Mouse (Mus musculus) CH12.LX (cell line): ENCODE measurements around the gene Cx3cr1. TPM values are rescaled to one million over a fixed set of nuclear protein-coding genes. Genes with fewer than 3 reads are reported as not detected.

ENCODE experiments used
- DNase-seq: peaks from one replicate; pipeline ENCODE4 v3.0.0-alpha.2; 2013; ENCODE audit errors: extremely low read depth
- H3K27ac ChIP-seq: 2 replicates; pipeline ENCODE4 v1.5.1; 2012; ENCODE audit warnings: low read depth, mild to moderate bottlenecking, control low read depth, moderate library complexity; ENCODE audit not compliant: insufficient read depth
- H3K27me3 ChIP-seq: replicated peaks from 2 replicates; pipeline ENCODE3; 2012; ENCODE audit warnings: inconsistent platforms
- H3K36me3 ChIP-seq, 2 experiments: replicated peaks in 1 of 2; 2 replicates each; pipeline versions ENCODE3 to v1.6.1; 2012; ENCODE audit warnings: inconsistent platforms in 1 of 2, low read length in 1 of 2, mild to moderate bottlenecking in 1 of 2, mixed read lengths in 1 of 2, moderate library complexity in 1 of 2; ENCODE audit not compliant: control insufficient read depth in 1 of 2, insufficient read depth in 1 of 2
- H3K4me1 ChIP-seq, 2 experiments: 2 replicates each; pipeline ENCODE4 v1.6.1; 2012; ENCODE audit warnings: inconsistent platforms in 1 of 2, moderate library complexity in 1 of 2; ENCODE audit not compliant: insufficient read depth in 2 of 2, control insufficient read depth in 1 of 2
- H3K4me2 ChIP-seq: 2 replicates; pipeline ENCODE4 v1.6.1; 2012; ENCODE audit warnings: low read depth, mild to moderate bottlenecking, control low read depth; ENCODE audit not compliant: poor library complexity, insufficient read depth, severe bottlenecking
- H3K4me3 ChIP-seq, 3 experiments: fragments of 150-350 bp in 1 of 3; sonication (generic) in 1 of 3; replicated peaks in 1 of 3; 2 replicates each; pipeline versions ENCODE3 to v1.5.1; 2011 to 2012; ENCODE audit warnings: low read depth in 2 of 3, low read length in 2 of 3, mild to moderate bottlenecking in 2 of 3, moderate library complexity in 2 of 3, control low read depth in 1 of 3, improper control_type of control experiment in 1 of 3, inconsistent platforms in 1 of 3, mixed read lengths in 1 of 3; ENCODE audit not compliant: poor library complexity in 1 of 3
- H3K79me2 ChIP-seq: replicated peaks from 2 replicates; pipeline ENCODE4 v1.6.1; 2012; ENCODE audit warnings: mild to moderate bottlenecking, moderate library complexity; ENCODE audit not compliant: control insufficient read depth, poor library complexity, insufficient read depth, severe bottlenecking; ENCODE audit errors: extremely low read depth
- H3K9ac ChIP-seq: 2 replicates; pipeline ENCODE4 v1.6.1; 2012; ENCODE audit warnings: low read depth, mild to moderate bottlenecking, control low read depth, moderate library complexity; ENCODE audit not compliant: insufficient read depth
- H3K9me3 ChIP-seq: replicated peaks from 2 replicates; pipeline ENCODE3; 2012; ENCODE audit warnings: low read length, inconsistent platforms, mixed read lengths
- BHLHE40 ChIP-seq: IDR thresholded peaks from 2 replicates; pipeline ENCODE4 v1.6.1; 2011; ENCODE audit warnings: mild to moderate bottlenecking, low read depth, low read length, improper control_type of control experiment
- CHD1 ChIP-seq: IDR thresholded peaks from 2 replicates; pipeline ENCODE4 v1.6.1; 2012; ENCODE audit warnings: low read depth, low read length, improper control_type of control experiment, inconsistent platforms
- CHD2 ChIP-seq: IDR thresholded peaks from 2 replicates; pipeline ENCODE4 v1.6.1; 2011; ENCODE audit warnings: low read length, improper control_type of control experiment
- CTCF ChIP-seq, 2 experiments: IDR thresholded peaks in 1 of 2; conservative IDR thresholded peaks in 1 of 2; 2 replicates each; pipeline ENCODE4 v1.5.1; 2011 to 2012; ENCODE audit warnings: low read depth in 2 of 2, low read length in 2 of 2, improper control_type of control experiment in 1 of 2, inconsistent platforms in 1 of 2, mild to moderate bottlenecking in 1 of 2, moderate library complexity in 1 of 2
- E2F4 ChIP-seq: IDR thresholded peaks from 2 replicates; pipeline ENCODE4 v1.6.1; 2011; ENCODE audit warnings: low read depth, low read length, improper control_type of control experiment; ENCODE audit not compliant: insufficient replicate concordance
- EP300 ChIP-seq: IDR thresholded peaks from 2 replicates; pipeline ENCODE4 v1.6.1; 2011; ENCODE audit warnings: low read length, improper control_type of control experiment
- ETS1 ChIP-seq: conservative IDR thresholded peaks from 2 replicates; pipeline ENCODE4 v1.6.1; 2012; ENCODE audit warnings: low read depth, mild to moderate bottlenecking, inconsistent platforms, low read length, improper control_type of control experiment, moderate library complexity
- HCFC1 ChIP-seq: IDR thresholded peaks from 2 replicates; pipeline ENCODE4 v1.6.1; 2012; ENCODE audit warnings: low read depth, mild to moderate bottlenecking, inconsistent platforms, low read length, improper control_type of control experiment
- IRF4 ChIP-seq: IDR thresholded peaks from 2 replicates; pipeline ENCODE4 v1.6.1; 2014; ENCODE audit warnings: low read depth, mild to moderate bottlenecking, inconsistent platforms, low read length, improper control_type of control experiment
- KAT2A ChIP-seq: IDR thresholded peaks from 2 replicates; pipeline ENCODE4 v1.6.1; 2012; ENCODE audit warnings: low read length, improper control_type of control experiment, inconsistent platforms; ENCODE audit not compliant: insufficient replicate concordance
- MAX ChIP-seq: IDR thresholded peaks from 2 replicates; pipeline ENCODE4 v1.6.1; 2011; ENCODE audit warnings: low read length, improper control_type of control experiment
- MAZ ChIP-seq: IDR thresholded peaks from 2 replicates; pipeline ENCODE4 v1.6.1; 2012; ENCODE audit warnings: low read depth, mild to moderate bottlenecking, inconsistent platforms, low read length, improper control_type of control experiment, moderate library complexity
- MEF2A ChIP-seq: IDR thresholded peaks from 2 replicates; pipeline ENCODE4 v1.6.1; 2014; ENCODE audit warnings: low read depth, mild to moderate bottlenecking, inconsistent platforms, low read length, improper control_type of control experiment, borderline replicate concordance
- NELFE ChIP-seq: IDR thresholded peaks from 2 replicates; pipeline ENCODE4 v1.6.1; 2011; ENCODE audit warnings: low read depth, low read length, improper control_type of control experiment
- NRF1 ChIP-seq: IDR thresholded peaks from 2 replicates; pipeline ENCODE4 v1.6.1; 2014; ENCODE audit warnings: low read depth, mild to moderate bottlenecking, inconsistent platforms, low read length, improper control_type of control experiment, moderate library complexity
- PAX5 ChIP-seq: IDR thresholded peaks from 2 replicates; pipeline ENCODE4 v1.6.1; 2012; ENCODE audit warnings: low read length, inconsistent platforms, mixed read lengths
- POLR2AphosphoS2 ChIP-seq: IDR thresholded peaks from 2 replicates; pipeline ENCODE4 v1.6.1; 2011; ENCODE audit warnings: low read depth, low read length, improper control_type of control experiment
- SIN3A ChIP-seq: IDR thresholded peaks from 2 replicates; pipeline ENCODE4 v1.6.1; 2012; ENCODE audit warnings: low read length, improper control_type of control experiment, inconsistent platforms
- SMC3 ChIP-seq: IDR thresholded peaks from 2 replicates; pipeline ENCODE4 v1.6.1; 2011; ENCODE audit warnings: low read depth, low read length, improper control_type of control experiment
- TCF12 ChIP-seq: IDR thresholded peaks from 2 replicates; pipeline ENCODE4 v1.6.1; 2014; ENCODE audit warnings: low read depth, mild to moderate bottlenecking, inconsistent platforms, low read length, improper control_type of control experiment
- USF1 ChIP-seq: IDR thresholded peaks from 2 replicates; pipeline ENCODE4 v1.6.1; 2014; ENCODE audit warnings: low read depth, mild to moderate bottlenecking, inconsistent platforms, low read length, improper control_type of control experiment
- ZC3H11A ChIP-seq: IDR thresholded peaks from 2 replicates; pipeline ENCODE4 v1.6.1; 2012; ENCODE audit warnings: low read depth, mild to moderate bottlenecking, inconsistent platforms, low read length, improper control_type of control experiment
- ZMIZ1 ChIP-seq: IDR thresholded peaks from 2 replicates; pipeline ENCODE4 v1.6.1; 2012; ENCODE audit warnings: low read depth, mild to moderate bottlenecking, inconsistent platforms, low read length, improper control_type of control experiment
- ZNF384 ChIP-seq: IDR thresholded peaks from 2 replicates; pipeline ENCODE4 v1.6.1; 2012; ENCODE audit warnings: low read depth, low read length, improper control_type of control experiment, inconsistent platforms
- dilution Hi-C: fragments of 300-500 bp; cut with MboI; formaldehyde crosslinking; loops from 2 replicates; pipeline ENCODE4 v1.14.3; 2020; ENCODE audit warnings: low sequenced_read_pairs; ENCODE audit not compliant: extremely low pct_unique_long_range_greater_than_20kb, extremely low pct_ligation_motif_present
- in situ Hi-C: fragments of 300-500 bp; cut with MboI; formaldehyde crosslinking; loops from 3 replicates; pipeline ENCODE4 v1.14.3; 2019; ENCODE audit warnings: low sequenced_read_pairs, low pct_ligation_motif_present, low pct_unique_long_range_greater_than_20kb, mixed read lengths
- polyA plus RNA-seq: library from polyadenylated mRNA; unstranded; fragments of >175 nt; gene quantifications from 2 replicates; pipeline ENCODE4 v1.2.1, GENCODE M21; 2012; ENCODE audit warnings: low read depth; ENCODE audit not compliant: insufficient read length
- total RNA-seq, 2 experiments: library from RNA; depleted of rRNA; stranded (reverse); fragments of 300-350 nt in 1 of 2; fragments of >200 nt in 1 of 2; gene quantifications; 2 replicates each; pipeline ENCODE4 v1.2.3; 2012 to 2014

Cx3cr1 gene
- total and polyA plus RNA-seq, 3 experiments, result 0.06 TPM; not detected in 2

DNA sequence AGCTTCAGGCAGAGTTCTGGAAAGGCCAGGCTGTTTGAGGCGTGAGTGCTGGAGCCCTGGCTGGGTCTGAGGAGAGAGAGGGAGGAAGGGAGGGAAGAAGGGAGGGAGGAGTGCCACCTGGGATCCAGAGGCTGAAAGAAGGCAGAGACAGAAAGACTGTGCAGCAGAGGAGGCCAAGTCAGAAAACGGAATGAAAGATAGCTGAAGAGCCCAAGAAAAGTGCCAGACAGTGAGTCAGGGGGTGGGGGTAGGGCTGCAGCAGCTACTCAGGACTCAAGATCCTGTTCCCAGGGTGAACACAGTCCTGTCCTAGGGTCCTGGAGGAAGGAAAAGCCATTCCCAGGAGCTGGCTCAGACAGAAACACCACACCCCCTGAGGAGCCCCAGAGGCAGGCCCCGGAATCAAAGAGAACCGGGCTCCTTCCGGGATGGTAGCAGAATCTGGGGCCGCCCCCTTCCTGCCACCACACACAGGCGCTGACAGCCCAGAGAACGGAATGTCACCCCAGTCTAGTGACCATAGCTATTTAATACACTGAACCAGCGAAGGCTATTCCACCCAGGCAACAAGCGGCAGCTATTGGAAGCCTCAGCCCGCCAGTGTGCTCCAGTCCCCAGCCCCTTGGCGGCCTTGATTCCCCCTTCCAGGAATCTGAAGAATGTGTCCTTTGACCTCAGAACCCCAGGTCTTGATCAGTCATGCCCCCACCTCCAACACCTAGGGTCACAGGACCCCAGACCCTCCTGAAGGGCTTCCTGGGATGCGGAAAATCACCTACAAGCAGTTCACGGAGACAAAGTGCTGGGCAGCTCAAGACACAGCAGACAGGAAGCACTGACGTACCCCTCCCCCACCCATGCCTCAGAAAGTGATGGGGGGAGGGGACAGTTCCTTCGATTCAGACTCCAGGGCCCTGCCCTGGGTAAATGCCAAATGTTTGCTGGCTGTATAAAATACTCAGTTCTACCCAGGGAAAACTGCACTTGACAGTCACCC, 88.2 kb downstream of the Cx3cr1 start (continued):
- TF ChIP-seq CHD1, result peak; percentile 57; the same call in 1 of the 2 replicates
- 0 out of 2 replicates have a peak, but pooled peaks have one; percentile 41 for TF ChIP-seq KAT2A
- TF ChIP-seq EP300, result peak; percentile 65
- no peak for TF ChIP-seq NRF1
- no peak for TF ChIP-seq E2F4
- peak; percentile 72; the same call in 1 of the 2 replicates for TF ChIP-seq NELFE
- peak; percentile 39; the same call in 1 of the 2 replicates for TF ChIP-seq IRF4
- TF ChIP-seq SMC3, result no peak
- no peak for TF ChIP-seq ZC3H11A
- peak; percentile 18; the same call in 1 of the 2 replicates for TF ChIP-seq ZMIZ1
- peak; percentile 64 for TF ChIP-seq SIN3A
- TF ChIP-seq USF1, result no peak
- TF ChIP-seq MEF2A, result peak; percentile 61; the same call in 1 of the 2 replicates
- no peak for TF ChIP-seq MAX
- no peak for TF ChIP-seq PAX5
- no peak for TF ChIP-seq ZNF384
- peak; percentile 67; the same call in 1 of the 2 replicates for TF ChIP-seq TCF12

DNA sequence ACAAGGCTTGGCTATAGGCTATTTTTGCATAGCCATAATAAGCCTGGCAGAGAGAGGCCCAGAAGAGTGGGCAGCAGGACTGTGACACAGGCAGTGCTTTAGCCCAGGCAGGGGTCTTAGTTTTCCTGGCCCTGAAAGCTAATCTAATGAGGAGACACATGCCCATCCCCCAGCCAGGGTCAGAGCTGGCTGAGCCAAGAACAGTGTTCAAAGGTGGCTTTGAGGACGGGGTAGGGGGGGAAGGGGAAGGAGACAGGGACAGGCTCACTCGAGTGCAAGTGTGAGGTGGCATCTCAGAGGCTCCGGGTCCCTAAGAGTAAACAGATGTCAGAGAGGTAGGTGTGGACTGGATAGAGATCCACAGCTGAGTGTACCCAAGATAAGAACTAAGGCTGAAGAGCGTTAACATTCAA, 88.9 kb downstream of the Cx3cr1 start:
- peaks cover 6% of the 10 kb centered on the region for H3K27me3 ChIP-seq
- peak overlapping the region; percentile 89 for H3K4me2 ChIP-seq
- TF ChIP-seq ETS1, result no peak
- TF ChIP-seq MAZ, result no peak
- TF ChIP-seq TCF12, result peak; percentile 17; the same call in 1 of the 2 replicates
- TF ChIP-seq E2F4, result no peak
- no peak for TF ChIP-seq NELFE
- no peak for TF ChIP-seq CTCF (conservative IDR thresholded peaks at IDR 0.05 in 1 of 2, IDR thresholded peaks at IDR 0.05 in 1 of 2; ENCODE audit: low read depth in 2 of 2, low read length in 2 of 2)
- TF ChIP-seq POLR2AphosphoS2, result no peak
- TF ChIP-seq CHD2, result peak; percentile 59; the same call in 1 of the 2 replicates
- TF ChIP-seq BHLHE40, result 0 out of 2 replicates have a peak, but pooled peaks have one; percentile 11
- no peak for TF ChIP-seq HCFC1
- H3K4me1 ChIP-seq, result peaks cover 17 to 54% of the 10 kb centered on the region in 2 experiments
- no peaks in the 10 kb centered on the region for H3K9me3 ChIP-seq
- H3K36me3 ChIP-seq, result no peaks in the 10 kb centered on the region
- H3K27ac ChIP-seq, result peak overlapping the region; percentile 86
- DNase-seq, result no peak
- H3K4me3 ChIP-seq, result peak overlapping the region; percentile 71 to 79 (median 73)
- in situ Hi-C loops (no loop called here), dilution Hi-C loops (no loop called here)
- peak overlapping the region; percentile 83 for H3K9ac ChIP-seq
- peaks cover 28% of the 10 kb centered on the region for H3K79me2 ChIP-seq
